Mouse (Mus musculus) bone marrow macrophage, adult 2 months (primary cell): ENCODE measurements around the gene Ifnar2.

Experiments used
- CTCF ChIP-seq: IDR thresholded peaks from 2 replicates; pipeline ENCODE4 v1.5.1; 2012; ENCODE audit warnings: low read depth, mild to moderate bottlenecking, low read length, moderate library complexity
- POLR2A ChIP-seq: IDR thresholded peaks from 2 replicates; pipeline ENCODE4 v1.6.1; 2012; ENCODE audit warnings: mild to moderate bottlenecking, low read depth, low read length, borderline replicate concordance

- TF ChIP-seq CTCF (no peak), POLR2A (no peak)
These were observed 9.7 kb downstream of the Ifnar2 start for GRCm38 (mm10) chr16:91382261-91382790.
